Mouse (Mus musculus): ENCODE data around the gene Tfe3. TPM values are rescaled to one million over a fixed set of nuclear protein-coding genes. Genes with fewer than 3 reads are reported as not detected.

The Tfe3 gene
- polyA plus RNA-seq, 1 experiment from 2014 or later: 16.5 TPM

DNA sequence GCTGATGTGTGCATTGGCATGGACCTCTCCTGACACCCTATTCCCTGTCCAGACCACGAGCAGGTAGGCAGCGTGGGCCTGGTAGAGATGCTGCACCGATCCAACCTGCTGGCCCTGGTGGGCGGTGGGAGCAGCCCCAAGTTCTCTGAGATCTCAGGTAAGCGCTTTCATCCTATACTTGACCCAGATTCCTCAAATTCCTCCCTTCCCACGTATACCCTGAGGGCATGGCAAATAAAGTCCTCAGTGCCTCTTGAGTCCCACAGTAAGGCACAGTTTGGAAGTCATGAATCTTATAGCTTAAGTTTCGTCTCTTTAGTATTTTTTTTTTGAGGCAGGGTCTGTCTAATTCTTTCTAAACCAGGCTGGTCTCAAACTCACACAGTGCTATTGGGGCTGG is 38.2 kb upstream of the Tfe3 start:
- no peaks in the 10 kb centered on the region for H3K36me3 ChIP-seq (replicated peaks; ENCODE audit: control insufficient read depth, insufficient read depth, low read depth, low read length)
- H3K4me2 ChIP-seq (ENCODE audit: low read depth, low read length): no peak overlapping the region
- no peak overlapping the region for H3K27ac ChIP-seq (replicated peaks; ENCODE audit: low read depth, low read length)
- ATAC-seq (replicated peaks; ENCODE audit: insufficient number of reproducible peaks, low FRiP score, low TSS enrichment, low read depth) (no peak), DNase-seq (ENCODE audit: low spot score) (no peak)
- no peaks in the 10 kb centered on the region for H3K27me3 ChIP-seq (ENCODE audit: control insufficient read depth, insufficient read depth, low read length)
- no peak overlapping the region for H3K4me3 ChIP-seq (ENCODE audit: low read depth, low read length)
- 83% methylated on average over 7 of the region's 7 CpGs for WGBS
- H3K9ac ChIP-seq (replicated peaks; ENCODE audit: low read length): no peak overlapping the region
- H3K9me3 ChIP-seq (replicated peaks; ENCODE audit: control insufficient read depth, low read length): no peaks in the 10 kb centered on the region
- no peaks in the 10 kb centered on the region for H3K4me1 ChIP-seq (ENCODE audit: control insufficient read depth, insufficient read depth, low read length)

DNA sequence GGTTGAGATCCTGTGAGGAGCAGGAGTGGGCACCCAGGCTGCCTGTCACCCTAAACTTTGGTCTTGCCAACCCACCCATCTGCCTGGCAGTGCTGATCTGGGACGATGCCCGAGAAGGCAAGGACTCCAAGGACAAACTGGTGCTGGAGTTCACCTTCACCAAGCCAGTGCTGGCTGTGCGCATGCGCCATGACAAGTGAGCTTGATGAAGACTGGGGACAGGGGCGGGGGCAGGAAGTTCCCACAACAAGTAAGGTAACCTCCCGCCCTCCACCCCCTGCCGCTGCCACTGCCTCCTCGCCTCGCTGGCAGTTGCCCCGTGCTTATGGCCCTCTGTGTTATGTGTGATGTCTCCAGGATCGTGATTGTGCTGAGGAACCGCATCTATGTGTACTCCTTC is 36.5 kb upstream of the Tfe3 start:
- Histone ChIP-seq H3K36me3 (replicated peaks; ENCODE audit: control insufficient read depth, insufficient read depth, low read depth, low read length) (no peaks in the 10 kb centered on the region), H3K9me3 (replicated peaks; ENCODE audit: control insufficient read depth, low read length) (no peaks in the 10 kb centered on the region), H3K27ac (replicated peaks; ENCODE audit: low read depth, low read length) (no peak overlapping the region), H3K27me3 (ENCODE audit: control insufficient read depth, insufficient read depth, low read length) (no peaks in the 10 kb centered on the region), H3K4me3 (ENCODE audit: low read depth, low read length) (no peak overlapping the region), H3K4me1 (ENCODE audit: control insufficient read depth, insufficient read depth, low read length) (no peaks in the 10 kb centered on the region), H3K9ac (replicated peaks; ENCODE audit: low read length) (no peak overlapping the region), H3K4me2 (ENCODE audit: low read depth, low read length) (no peak overlapping the region)
- DNase-seq (ENCODE audit: low spot score) (no peak), ATAC-seq (replicated peaks; ENCODE audit: insufficient number of reproducible peaks, low FRiP score, low TSS enrichment, low read depth) (no peak)
- WGBS: 82% methylated on average over 12 of the region's 12 CpGs

DNA sequence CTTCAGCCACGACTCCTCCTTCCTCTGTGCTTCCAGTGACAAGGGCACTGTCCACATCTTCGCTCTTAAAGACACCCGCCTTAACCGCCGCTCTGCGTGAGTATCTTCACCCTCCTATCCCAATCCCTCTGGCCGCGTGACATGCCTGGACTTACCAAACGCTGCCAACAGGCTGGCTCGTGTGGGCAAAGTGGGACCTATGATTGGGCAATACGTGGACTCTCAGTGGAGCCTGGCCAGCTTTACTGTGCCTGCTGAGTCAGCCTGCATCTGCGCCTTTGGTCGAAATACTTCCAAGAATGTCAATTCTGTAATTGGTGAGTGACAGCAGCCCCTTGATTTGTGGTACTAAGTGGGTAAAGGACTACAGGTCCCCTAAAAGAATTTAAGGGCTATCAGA is 35.2 kb upstream of the Tfe3 start:
- no peaks in the 10 kb centered on the region for H3K27me3 ChIP-seq (ENCODE audit: control insufficient read depth, insufficient read depth, low read length)
- DNase-seq (ENCODE audit: low spot score) (no peak), ATAC-seq (replicated peaks; ENCODE audit: insufficient number of reproducible peaks, low FRiP score, low TSS enrichment, low read depth) (no peak)
- H3K4me3 ChIP-seq (ENCODE audit: low read depth, low read length): no peak overlapping the region
- no peaks in the 10 kb centered on the region for H3K36me3 ChIP-seq (replicated peaks; ENCODE audit: control insufficient read depth, insufficient read depth, low read depth, low read length)
- H3K4me2 ChIP-seq (ENCODE audit: low read depth, low read length): no peak overlapping the region
- no peak overlapping the region for H3K27ac ChIP-seq (replicated peaks; ENCODE audit: low read depth, low read length)
- WGBS: 94% methylated on average over 13 of the region's 13 CpGs
- H3K4me1 ChIP-seq (ENCODE audit: control insufficient read depth, insufficient read depth, low read length): no peaks in the 10 kb centered on the region
- no peak overlapping the region for H3K9ac ChIP-seq (replicated peaks; ENCODE audit: low read length)
- no peaks in the 10 kb centered on the region for H3K9me3 ChIP-seq (replicated peaks; ENCODE audit: control insufficient read depth, low read length)

DNA sequence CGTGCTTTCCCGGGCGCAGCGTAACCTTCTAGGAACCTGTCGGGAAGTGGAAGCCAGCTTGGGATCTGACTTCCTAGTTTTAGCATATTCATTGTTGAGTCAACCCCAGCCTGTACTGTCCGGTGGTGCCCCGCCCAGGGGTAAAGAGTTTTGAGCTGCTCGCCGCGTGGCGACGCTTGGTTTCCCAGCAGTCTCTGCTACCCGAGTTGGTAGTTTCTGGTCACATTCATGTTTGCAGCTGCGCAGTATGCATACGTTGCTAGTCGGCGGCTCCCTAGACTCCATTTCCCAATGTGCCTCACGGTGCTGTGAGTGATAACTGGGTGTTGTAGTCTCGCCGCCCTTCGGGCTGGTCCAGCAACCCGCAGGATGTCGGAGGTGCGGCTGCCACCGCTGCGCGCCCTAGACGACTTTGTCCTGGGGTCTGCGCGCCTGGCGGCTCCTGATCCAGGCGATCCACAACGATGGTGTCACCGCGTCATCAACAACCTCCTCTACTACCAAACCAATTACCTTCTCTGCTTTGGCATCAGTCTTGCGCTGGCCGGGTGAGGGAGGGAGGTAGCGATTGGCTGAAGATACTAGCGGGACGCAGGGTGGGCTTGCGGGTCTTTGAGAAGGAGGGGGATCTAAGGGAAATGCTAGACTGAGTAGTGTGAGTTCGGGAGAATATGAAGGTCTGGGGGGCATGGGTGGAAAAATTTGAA is 34.0 kb upstream of the Tfe3 start, which contains the start of gene Praf2:
Gene Praf2, plus strand, starts transcription at position 225 of the 707 bp plus-strand sequence.
- no peaks in the 10 kb centered on the region for H3K27me3 ChIP-seq (ENCODE audit: control insufficient read depth, insufficient read depth, low read length)
- no peaks in the 10 kb centered on the region for H3K36me3 ChIP-seq (replicated peaks; ENCODE audit: control insufficient read depth, insufficient read depth, low read depth, low read length)
- ATAC-seq (replicated peaks; ENCODE audit: insufficient number of reproducible peaks, low FRiP score, low TSS enrichment, low read depth) (peak; percentile 93), DNase-seq (ENCODE audit: low spot score) (peak; percentile 85)
- WGBS: 18% methylated on average over 42 of the region's 42 CpGs
- 0 out of 2 replicates have a peak within 1 kb of the TSS, but pooled peaks have one; percentile 8 for H3K27ac ChIP-seq (replicated peaks; ENCODE audit: low read depth, low read length)
- peak within 1 kb of the TSS; percentile 40 for H3K4me2 ChIP-seq (ENCODE audit: low read depth, low read length)
- peak within 1 kb of the TSS; percentile 54 for H3K9ac ChIP-seq (replicated peaks; ENCODE audit: low read length)
- no peaks in the 10 kb centered on the region for H3K9me3 ChIP-seq (replicated peaks; ENCODE audit: control insufficient read depth, low read length)
- H3K4me1 ChIP-seq (ENCODE audit: control insufficient read depth, insufficient read depth, low read length): no peaks in the 10 kb centered on the region
- peak within 1 kb of the TSS; percentile 41 for H3K4me3 ChIP-seq (ENCODE audit: low read depth, low read length)

DNA sequence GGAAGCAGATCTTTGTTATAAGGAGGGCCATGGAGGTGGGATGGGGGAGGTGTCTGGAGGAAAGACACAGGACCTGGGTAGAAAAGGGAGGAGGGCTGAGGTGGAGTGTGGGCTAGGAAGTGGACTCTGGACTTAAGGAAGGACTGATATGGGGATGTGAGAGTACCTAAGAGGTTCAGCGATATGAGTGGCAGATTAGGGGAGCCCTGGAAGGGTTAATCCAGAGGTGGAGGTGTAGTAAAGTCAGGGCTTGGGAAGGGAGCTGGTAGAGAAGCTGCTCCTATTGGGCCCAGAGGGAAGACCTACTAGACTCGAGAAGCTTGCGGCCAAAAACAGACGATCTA is 33.5 kb upstream of the Tfe3 start:
- no peak overlapping the region for H3K27ac ChIP-seq (replicated peaks; ENCODE audit: low read depth, low read length)
- H3K27me3 ChIP-seq (ENCODE audit: control insufficient read depth, insufficient read depth, low read length): no peaks in the 10 kb centered on the region
- no peaks in the 10 kb centered on the region for H3K36me3 ChIP-seq (replicated peaks; ENCODE audit: control insufficient read depth, insufficient read depth, low read depth, low read length)
- H3K9me3 ChIP-seq (replicated peaks; ENCODE audit: control insufficient read depth, low read length): no peaks in the 10 kb centered on the region
- ATAC-seq (replicated peaks; ENCODE audit: insufficient number of reproducible peaks, low FRiP score, low TSS enrichment, low read depth) (no peak; the same call in 1 of the 2 replicates), DNase-seq (ENCODE audit: low spot score) (no peak)
- no peaks in the 10 kb centered on the region for H3K4me1 ChIP-seq (ENCODE audit: control insufficient read depth, insufficient read depth, low read length)
- H3K4me3 ChIP-seq (ENCODE audit: low read depth, low read length): peak overlapping the region; percentile 41
- 28% methylated on average over 4 of the region's 4 CpGs for WGBS
- peak overlapping the region; percentile 40 for H3K4me2 ChIP-seq (ENCODE audit: low read depth, low read length)
- peak overlapping the region; percentile 54 for H3K9ac ChIP-seq (replicated peaks; ENCODE audit: low read length)

DNA sequence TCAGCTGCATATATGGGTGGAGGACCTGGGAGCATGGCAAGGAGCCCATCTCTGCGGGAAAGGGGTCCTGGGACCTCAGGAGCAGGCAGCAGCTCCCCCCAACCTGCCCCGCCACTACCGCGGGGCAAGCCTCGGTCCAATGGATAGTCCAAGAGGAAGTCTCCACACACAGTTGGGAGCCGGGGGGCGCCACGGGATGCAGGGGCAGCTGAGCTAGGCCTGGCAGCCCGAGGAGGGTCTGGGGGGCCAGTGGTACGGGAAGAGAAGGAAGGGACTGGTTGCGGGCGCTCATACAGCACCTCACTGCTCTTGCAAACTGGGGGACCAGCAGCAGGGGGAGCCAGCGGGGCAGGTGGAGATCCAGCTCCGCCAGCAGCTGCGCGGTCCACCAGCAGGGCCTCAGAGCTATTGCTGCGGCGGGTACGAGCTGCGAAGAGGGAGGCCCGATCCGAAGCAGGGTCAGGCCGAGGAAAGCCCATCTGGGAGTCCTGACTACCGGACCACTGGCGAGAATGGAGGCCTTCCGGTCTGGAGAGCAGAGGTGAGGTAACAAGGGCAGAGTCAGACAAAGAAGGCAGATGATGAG is 28.7 kb upstream of the Tfe3 start:
- DNase-seq (ENCODE audit: low spot score) (peak; percentile 53), ATAC-seq (replicated peaks; ENCODE audit: insufficient number of reproducible peaks, low FRiP score, low TSS enrichment, low read depth) (no peak)
- Histone ChIP-seq H3K4me3 (ENCODE audit: low read depth, low read length) (no peak overlapping the region), H3K4me2 (ENCODE audit: low read depth, low read length) (no peak overlapping the region; the same call in 1 of the 2 replicates), H3K4me1 (ENCODE audit: control insufficient read depth, insufficient read depth, low read length) (no peaks in the 10 kb centered on the region), H3K27me3 (ENCODE audit: control insufficient read depth, insufficient read depth, low read length) (no peaks in the 10 kb centered on the region), H3K36me3 (replicated peaks; ENCODE audit: control insufficient read depth, insufficient read depth, low read depth, low read length) (no peaks in the 10 kb centered on the region), H3K9me3 (replicated peaks; ENCODE audit: control insufficient read depth, low read length) (no peaks in the 10 kb centered on the region), H3K9ac (replicated peaks; ENCODE audit: low read length) (no peak overlapping the region), H3K27ac (replicated peaks; ENCODE audit: low read depth, low read length) (no peak overlapping the region)
- WGBS: 24% methylated on average over 24 of the region's 26 CpGs

DNA sequence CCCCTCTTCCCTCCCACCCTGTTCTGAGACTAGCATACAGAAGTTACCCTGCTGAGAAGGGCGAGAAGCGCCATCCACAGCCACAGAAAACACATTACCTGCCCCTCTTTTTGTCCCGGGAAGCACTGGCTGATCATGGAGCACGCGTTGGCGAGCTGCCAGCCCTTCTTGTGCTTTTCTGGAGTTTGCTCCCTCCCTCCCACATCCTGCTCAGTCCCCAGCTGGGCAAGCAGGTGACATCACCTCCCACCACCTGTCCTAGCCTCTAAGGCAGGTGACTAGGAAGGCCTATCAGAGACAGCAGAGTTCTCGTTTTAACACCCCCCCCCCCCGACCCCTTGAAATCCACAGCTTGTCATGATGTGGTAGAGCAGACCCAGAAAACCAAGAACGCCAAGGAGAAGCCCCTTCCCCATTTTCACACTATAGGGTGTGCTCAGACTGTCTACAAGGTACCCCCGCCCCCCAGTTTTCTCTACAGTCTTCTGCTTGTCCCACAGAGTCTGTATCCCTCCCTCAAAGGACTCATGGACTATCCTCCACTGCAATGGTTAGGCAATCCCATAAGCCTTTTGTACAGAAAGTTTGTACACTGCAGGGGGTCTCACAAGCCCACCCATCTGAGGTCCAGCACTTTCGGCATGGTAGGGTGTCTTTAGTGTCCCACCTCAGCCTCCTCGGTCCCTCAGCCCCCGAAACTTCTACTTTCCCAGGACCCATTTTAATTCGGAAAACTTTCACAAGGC is 22.9 kb upstream of the Tfe3 start:
- DNase-seq (ENCODE audit: low spot score) (no peak), ATAC-seq (replicated peaks; ENCODE audit: insufficient number of reproducible peaks, low FRiP score, low TSS enrichment, low read depth) (no peak)
- H3K27ac ChIP-seq (replicated peaks; ENCODE audit: low read depth, low read length): no peak overlapping the region
- no peak overlapping the region for H3K4me2 ChIP-seq (ENCODE audit: low read depth, low read length)
- no peak overlapping the region for H3K9ac ChIP-seq (replicated peaks; ENCODE audit: low read length)
- no peaks in the 10 kb centered on the region for H3K9me3 ChIP-seq (replicated peaks; ENCODE audit: control insufficient read depth, low read length)
- H3K27me3 ChIP-seq (ENCODE audit: control insufficient read depth, insufficient read depth, low read length): no peaks in the 10 kb centered on the region
- 72% methylated on average over 14 of the region's 14 CpGs for WGBS
- no peaks in the 10 kb centered on the region for H3K4me1 ChIP-seq (ENCODE audit: control insufficient read depth, insufficient read depth, low read length)
- no peaks in the 10 kb centered on the region for H3K36me3 ChIP-seq (replicated peaks; ENCODE audit: control insufficient read depth, insufficient read depth, low read depth, low read length)
- H3K4me3 ChIP-seq (ENCODE audit: low read depth, low read length): no peak overlapping the region
